In the genomic region with DNA sequence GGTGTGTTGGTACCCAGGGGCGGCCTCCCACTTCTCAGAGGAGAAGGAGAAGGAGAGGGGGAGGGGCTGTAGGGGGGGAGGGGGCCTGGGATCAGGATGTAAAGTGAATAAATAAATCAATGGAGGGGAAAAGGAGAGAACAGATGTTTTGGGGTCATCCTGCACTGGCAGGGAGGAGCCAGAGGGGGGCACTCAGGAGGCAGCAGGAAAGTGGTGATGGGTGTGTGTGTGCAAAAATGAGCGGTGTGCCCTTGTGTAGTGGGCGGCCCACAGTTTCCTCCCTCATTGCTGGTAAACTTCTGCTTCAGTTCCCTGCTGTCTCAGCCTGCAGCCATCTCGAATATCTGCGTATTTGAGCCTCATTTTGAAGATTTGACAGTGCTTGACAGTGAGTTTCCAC, we compare ENCODE assay signal across 16 mouse cellular contexts.
DNase-seq lines count a peak whose midpoint lies in the region; TF ChIP-seq lines count a peak whose summit lies in the region.
"Had no signal": no experiment of that assay in that cellular context is flagged by ENCODE, and none has a peak within 500 bp of the region (broad histone marks: within the 10 kb centered on the region; RNA-seq: fewer than 3 reads in every experiment).

No protein-coding gene starts in this region.

- H3K27me3 ChIP-seq in heart, adult 2 months (ENCODE audit: control insufficient read depth, insufficient read depth, low read length) = no peaks in the 10 kb centered on the region
- H3K27me3 ChIP-seq: midbrain, embryonic 13.5 days; Patski had no signal

- 78% methylated on average over 5 of the region's 5 CpGs for WGBS in heart, adult 2 months
- WGBS in lung, adult 2 months = 68% methylated on average over 5 of the region's 5 CpGs

- H3K4me1 ChIP-seq in heart, adult 2 months (ENCODE audit: control insufficient read depth, insufficient read depth, low read length) = peaks cover 5% of the 10 kb centered on the region
- no peaks in the 10 kb centered on the region for H3K4me1 ChIP-seq in lung, adult 2 months (ENCODE audit: control insufficient read depth, insufficient read depth, low read length)
- H3K4me1 ChIP-seq: midbrain, embryonic 13.5 days had no signal

- no peak for DNase-seq in heart, adult 2 months
- no peak for DNase-seq in heart, adult 9 months (ENCODE audit: low spot score in 2 of 2)
- no peak for DNase-seq in lung, adult 2 months
- no peak for DNase-seq in lung, postnatal 4 days
- peak; percentile 57 for DNase-seq in brain, adult 2 months (ENCODE audit: low read depth, low spot score)
- peak; percentile 29 for DNase-seq in thymus, postnatal 14 days
- no peak for DNase-seq in adrenal gland, adult (ENCODE audit: inconsistent age in 2 of 2, low spot score in 1 of 2)
- no peak for DNase-seq in right cerebral cortex, postnatal 36 days (ENCODE audit: low spot score in 2 of 2)
- DNase-seq: adrenal gland, adult 8-10 months; cerebellum, adult 18-20 months; gastrocnemius, postnatal 25 days; heart, postnatal 10 days; kidney, postnatal 4 days had no signal

- no peaks in the 10 kb centered on the region for H3K36me3 ChIP-seq in heart, adult 2 months (ENCODE audit: control insufficient read depth, insufficient read depth, low read length)
- H3K36me3 ChIP-seq: forebrain, embryonic 10.5 days; midbrain, embryonic 13.5 days had no signal

- H3K27ac ChIP-seq in heart, adult 2 months = no peak overlapping the region
- H3K27ac ChIP-seq: forebrain, embryonic 10.5 days; midbrain, embryonic 13.5 days had no signal

- H3K79me2 ChIP-seq in heart, adult 2 months (replicated peaks; ENCODE audit: control insufficient read depth, insufficient read depth, low read length) = no peaks in the 10 kb centered on the region

- TF ChIP-seq EP300 in heart, adult 2 months (IDR thresholded peaks at IDR 0.05; ENCODE audit: insufficient read depth, low read depth, low read length) = no peak

- TF ChIP-seq CTCF in heart, adult 2 months (IDR thresholded peaks at IDR 0.05) = peak; percentile 52
- peak; percentile 28; the same call in 1 of the 2 replicates for TF ChIP-seq CTCF in lung, adult 2 months (IDR thresholded peaks at IDR 0.05; ENCODE audit: insufficient read depth, low read length)

- TF ChIP-seq POLR2A in heart, adult 2 months (IDR thresholded peaks at IDR 0.05; ENCODE audit: insufficient read depth, low read depth, low read length) = no peak
- TF ChIP-seq POLR2A in lung, adult 2 months (IDR thresholded peaks at IDR 0.05; ENCODE audit: borderline replicate concordance, extremely low read depth, low read depth, low read length) = no peak

- no peak overlapping the region for H3K9ac ChIP-seq in heart, adult 2 months (ENCODE audit: low read depth, low read length)
- H3K9ac ChIP-seq: midbrain, embryonic 13.5 days had no signal

- H3K4me3 ChIP-seq in heart, adult 2 months = no peak overlapping the region
- H3K4me3 ChIP-seq in lung, adult 2 months (replicated peaks; ENCODE audit: extremely low read depth, low read depth, low read length) = no peak overlapping the region
- H3K4me3 ChIP-seq: forebrain, embryonic 10.5 days; midbrain, embryonic 13.5 days had no signal

- intact Hi-C loops in heart, adult 2 months (cut with DNase I) = no loop called here

Comparison
In these comparisons a context has a peak if more than half of its experiments do, and no peak if none do; other contexts are left out.
1. DNase-seq: peak in brain, adult 2 months (single experiment) and thymus, postnatal 14 days (single experiment); none in heart, adult 2 months (0 of 2), heart, adult 9 months (0 of 2), lung, adult 2 months (single experiment), lung, postnatal 4 days (0 of 2), adrenal gland, adult (0 of 2) and right cerebral cortex, postnatal 36 days (0 of 2).